Mouse (Mus musculus) megakaryocyte, embryonic 14.5 days (primary cell): Measurements from ENCODE around the gene Stoml1.

Experiments used
- FLI1 ChIP-seq: IDR thresholded peaks from 2 replicates; pipeline ENCODE4 v1.6.1; 2012; ENCODE audit warnings: low read length, inconsistent platforms, mixed read lengths
- GATA1 ChIP-seq: IDR thresholded peaks from 3 replicates; pipeline ENCODE4 v1.6.1; 2012; ENCODE audit warnings: mixed read lengths, low read length, inconsistent platforms, borderline replicate concordance

- TF ChIP-seq GATA1 = no peak
- TF ChIP-seq FLI1 = no peak
Measured at GRCm38 (mm10) chr9:58218539-58218938, 34.4 kb upstream of the Stoml1 start.
